Mouse (Mus musculus): ENCODE results near the gene Gm21913.
"Not testable (repeated sequence)": the region's sequence is repeated elsewhere in the genome, so short reads cannot be mapped to it uniquely, and the experiment has no call there.

Gm21913 gene

GRCm38 (mm10) chrY:74623596-74623995 is at the start of gene Gm21913:
Gene Gm21913, plus strand, starts transcription at chrY:74623896.
- DNase-seq, result not testable (repeated sequence)

All from thymus, postnatal 4 days (tissue).